Mouse (Mus musculus): Measurements from ENCODE around the gene Cul4a. TPM values are rescaled to one million over a fixed set of nuclear protein-coding genes. Genes with fewer than 3 reads are reported as not detected.

Cul4a gene
- polyA plus RNA-seq, 1 experiment from 2014 or later = 62.9 TPM

DNA sequence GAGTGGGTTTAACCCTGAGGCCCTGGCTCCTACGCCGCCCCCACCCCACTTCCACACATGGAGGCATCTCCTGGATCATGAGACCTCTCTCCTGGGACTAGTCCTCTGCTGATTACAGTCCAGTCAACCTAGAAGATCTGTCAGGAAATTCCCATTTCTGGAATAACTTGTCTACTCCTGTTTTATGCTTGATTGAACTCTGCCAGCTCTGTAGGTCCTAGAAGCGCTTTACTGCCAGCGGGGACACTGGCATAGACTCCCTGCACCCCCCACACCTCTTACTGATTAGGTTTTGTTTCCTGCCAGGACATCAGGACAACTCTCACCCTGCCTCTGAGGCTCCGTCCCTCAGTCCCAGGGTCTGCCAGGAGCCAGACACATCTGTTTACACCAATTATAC is 92.1 kb downstream of the Cul4a start:
- Histone ChIP-seq H3K4me1 (ENCODE audit: insufficient read depth) (peaks cover 17% of the 10 kb centered on the region), H3K27me3 (ENCODE audit: insufficient read depth, low read length) (peaks cover 16% of the 10 kb centered on the region), H3K4me3 (ENCODE audit: low read depth, low read length) (no peak overlapping the region), H3K36me3 (replicated peaks; ENCODE audit: insufficient read depth, low read length) (no peaks in the 10 kb centered on the region), H3K9me3 (ENCODE audit: low read length) (no peaks in the 10 kb centered on the region), H3K4me2 (ENCODE audit: low read depth, low read length) (no peak overlapping the region), H3K9ac (replicated peaks) (no peak overlapping the region), H3K27ac (ENCODE audit: low read depth) (no peak overlapping the region)
- TF ChIP-seq CTCF (IDR thresholded peaks at IDR 0.05; ENCODE audit: low read depth) = no peak
- TF ChIP-seq EP300 (IDR thresholded peaks at IDR 0.05; ENCODE audit: low read depth) = no peak
- 88% methylated on average over 5 of the region's 5 CpGs for WGBS (ENCODE audit: insufficient replicate concordance)
- no peak for ATAC-seq
- DNase-seq = no peak

MicroRNAs encoded within 50 kb of the gene (microRNA counts, 519-probe panel; counts per million panel counts)
- not detected for microRNA mmu-miR-1968

Small RNA genes within 50 kb of the gene (microRNA-seq; reads per million reads assigned to microRNA genes)
- 17.4 reads per million, percentile 26 among the genes with 10 or more reads in this experiment for gene Mir1968
- not detected for gene Mir7065

Other genes starting within 250 kb of the Cul4a start
- 0.99 and 1.2 TPM in 2 replicates for gene Mcf2l, start 231.8 kb upstream of the Cul4a start, polyA plus RNA-seq (2015; fragmentation: Nextera tagmentation; extraction: Ambion mirVana)
- gene F7, start 79.6 kb upstream of the Cul4a start, polyA plus RNA-seq (2015; fragmentation: Nextera tagmentation; extraction: Ambion mirVana) = 35.1 and 36.0 TPM in 2 replicates
- 531 and 542 TPM in 2 replicates for gene F10, start 68.3 kb upstream of the Cul4a start, polyA plus RNA-seq (2015; fragmentation: Nextera tagmentation; extraction: Ambion mirVana)
- 93.8 and 97.1 TPM in 2 replicates for gene Proz, start 44.7 kb upstream of the Cul4a start, polyA plus RNA-seq (2015; fragmentation: Nextera tagmentation; extraction: Ambion mirVana)
- gene Pcid2, start 162 bp upstream of the Cul4a start, polyA plus RNA-seq (2015; fragmentation: Nextera tagmentation; extraction: Ambion mirVana) = 6.7 and 8.8 TPM in 2 replicates
- 199 and 206 TPM in 2 replicates for gene Lamp1, start 53.5 kb downstream of the Cul4a start, polyA plus RNA-seq (2015; fragmentation: Nextera tagmentation; extraction: Ambion mirVana)
- 10.6 and 12.1 TPM in 2 replicates for gene Grtp1, start 95.0 kb downstream of the Cul4a start, polyA plus RNA-seq (2015; fragmentation: Nextera tagmentation; extraction: Ambion mirVana)
- gene Adprhl1, start 148.5 kb downstream of the Cul4a start, polyA plus RNA-seq (2015; fragmentation: Nextera tagmentation; extraction: Ambion mirVana) = 0.45 TPM in 1 of 2 replicates, not detected in the other
- gene Dcun1d2, start 182.5 kb downstream of the Cul4a start, polyA plus RNA-seq (2015; fragmentation: Nextera tagmentation; extraction: Ambion mirVana) = 5.0 and 5.9 TPM in 2 replicates
- gene Tmco3, start 182.6 kb downstream of the Cul4a start, polyA plus RNA-seq (2015; fragmentation: Nextera tagmentation; extraction: Ambion mirVana) = 3.3 and 3.7 TPM in 2 replicates
- 45.9 and 52.5 TPM in 2 replicates for gene Tfdp1, start 233.1 kb downstream of the Cul4a start, polyA plus RNA-seq (2015; fragmentation: Nextera tagmentation; extraction: Ambion mirVana)